Mouse (Mus musculus): ENCODE data around the gene Agmo. TPM values are rescaled to one million over a fixed set of nuclear protein-coding genes. Genes with fewer than 3 reads are reported as not detected.

Gene Agmo
- polyA plus RNA-seq, 1 experiment from 2014 or later = 0.52 TPM

Other genes starting within 250 kb of the Agmo start
- gene Meox2, start 133.1 kb upstream of the Agmo start, polyA plus RNA-seq (2014; fragmentation: Nextera tagmentation; extraction: Ambion mirVana) = 10.9 and 13.2 TPM in 2 replicates

Data from neural tube, embryonic 11.5 days (tissue).